Mouse (Mus musculus) embryo, embryonic 11.5 days (tissue): Measurements from ENCODE around the gene Map3k3.
"Not testable (repeated sequence)": the region's sequence is repeated elsewhere in the genome, so short reads cannot be mapped to it uniquely, and the experiment has no call there.

Source experiments
- DNase-seq: peaks from one replicate; pipeline ENCODE4 v3.0.0-alpha.2; 2012; ENCODE audit warnings: low read depth, low spot score

Map3k3 gene

GRCm38 (mm10) chr11:106192657-106193370, 108.4 kb downstream of the Map3k3 start:
- DNase-seq, result no peak

- DNase-seq, result peak; percentile 98
Observed at GRCm38 (mm10) chr11:106193371-106194154, 109.2 kb downstream of the Map3k3 start.

- no peak for DNase-seq
Observed at GRCm38 (mm10) chr11:106194155-106194541, 109.7 kb downstream of the Map3k3 start.

- DNase-seq, result no peak
Observed at GRCm38 (mm10) chr11:106194891-106195290, 110.5 kb downstream of the Map3k3 start.

GRCm38 (mm10) chr11:106195341-106195740, 110.9 kb downstream of the Map3k3 start:
- DNase-seq, result no peak

- DNase-seq, result no peak
Observed at GRCm38 (mm10) chr11:106198277-106198676, 113.9 kb downstream of the Map3k3 start.

- DNase-seq, result not testable (repeated sequence)
Observed at GRCm38 (mm10) chr11:106199997-106200396, 115.6 kb downstream of the Map3k3 start.

GRCm38 (mm10) chr11:106200756-106201155, 116.3 kb downstream of the Map3k3 start:
- no peak for DNase-seq

GRCm38 (mm10) chr11:106201337-106202122, 117.1 kb downstream of the Map3k3 start:
- DNase-seq, result no peak

GRCm38 (mm10) chr11:106202123-106202465, 117.7 kb downstream of the Map3k3 start, which contains the start of gene Strada:
Gene Strada, minus strand, starts transcription at chr11:106202168.
- no peak for DNase-seq
